Mouse (Mus musculus): ENCODE measurements at regions not wholly inside any gene's neighbourhood (a gene's known extent, or its start where the extent isn't known, plus 50 kb on each side); places are given as distances from the start of the nearest gene placed in this dataset.

DNA sequence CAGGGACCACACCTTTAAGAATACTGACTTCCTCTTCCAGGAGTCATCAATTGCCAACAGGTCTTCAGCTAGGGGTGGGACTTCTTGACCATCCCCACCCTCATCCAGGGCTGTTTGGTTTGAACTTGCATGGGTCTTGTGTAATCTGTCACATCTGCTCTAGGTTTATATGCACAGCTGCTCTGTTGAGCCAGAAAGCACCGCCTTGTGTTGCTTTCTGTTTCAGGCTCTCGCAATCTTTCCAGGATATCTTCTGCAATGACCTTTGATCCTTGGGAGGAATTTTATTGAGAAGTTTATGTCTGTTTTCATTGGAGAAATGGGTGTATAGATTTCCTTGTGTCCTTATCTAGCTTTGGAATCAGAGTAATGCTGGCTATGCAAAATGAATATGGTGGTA is 210.8 kb upstream of the Pex5l start:
- no peak for TF ChIP-seq CTCF (IDR thresholded peaks at IDR 0.05; ENCODE audit: low read depth, low read length)
- no peak for TF ChIP-seq TAL1 (conservative IDR thresholded peaks at IDR 0.05; ENCODE audit: low read depth, low read length)
- no peak for TF ChIP-seq POLR2AphosphoS5 (IDR thresholded peaks at IDR 0.05; ENCODE audit: insufficient replicate concordance, low read depth, low read length)
